Mouse (Mus musculus) cerebellum, postnatal 36 days (tissue): ENCODE data around the gene Tnk2.

Experiments used
- DNase-seq, 2 experiments: peaks; one replicate each; pipeline ENCODE4 v3.0.0; 2021 to 2022; ENCODE audit warnings: mixed read lengths in 2 of 2

Gene Tnk2

GRCm38 (mm10) chr16:32679976-32680375 lies 36.3 kb downstream of the Tnk2 start:
- DNase-seq, result no peak

- DNase-seq, result no peak
Observed at GRCm38 (mm10) chr16:32680806-32681205, 37.1 kb downstream of the Tnk2 start.

- DNase-seq, result peak; percentile 69 to 84
Observed at GRCm38 (mm10) chr16:32682194-32682593, 38.5 kb downstream of the Tnk2 start.

- DNase-seq, result no peak
Observed at GRCm38 (mm10) chr16:32682841-32683240, 39.2 kb downstream of the Tnk2 start.

- peak in 1 of 2 experiments; percentile 56 for DNase-seq
Observed at GRCm38 (mm10) chr16:32683343-32683742, 39.7 kb downstream of the Tnk2 start.

- no peak for DNase-seq
Observed at GRCm38 (mm10) chr16:32685405-32685804, 41.7 kb downstream of the Tnk2 start.

GRCm38 (mm10) chr16:32685998-32686397 lies 42.3 kb downstream of the Tnk2 start:
- DNase-seq, result no peak

GRCm38 (mm10) chr16:32687221-32687620 lies 43.5 kb downstream of the Tnk2 start:
- no peak for DNase-seq

GRCm38 (mm10) chr16:32688770-32689169 lies 45.1 kb downstream of the Tnk2 start:
- no peak for DNase-seq

- DNase-seq, result peak; percentile 75 to 79
Observed at GRCm38 (mm10) chr16:32689501-32689900, 45.8 kb downstream of the Tnk2 start.

- DNase-seq, result peak in 1 of 2 experiments; percentile 34
Observed at GRCm38 (mm10) chr16:32696841-32697464, 53.3 kb downstream of the Tnk2 start.

- no peak for DNase-seq
Observed at GRCm38 (mm10) chr16:32697665-32698446, 54.2 kb downstream of the Tnk2 start.

- no peak for DNase-seq
Observed at GRCm38 (mm10) chr16:32698550-32698949, 54.9 kb downstream of the Tnk2 start.

- DNase-seq, result no peak
Observed at GRCm38 (mm10) chr16:32703312-32703912, 59.7 kb downstream of the Tnk2 start.

- no peak for DNase-seq
Observed at GRCm38 (mm10) chr16:32705606-32706005, 61.9 kb downstream of the Tnk2 start.

GRCm38 (mm10) chr16:32707111-32707823 lies 63.6 kb downstream of the Tnk2 start:
- no peak for DNase-seq

GRCm38 (mm10) chr16:32707824-32708456 lies 64.3 kb downstream of the Tnk2 start:
- no peak for DNase-seq

- DNase-seq, result no peak
Observed at GRCm38 (mm10) chr16:32708457-32709033, 64.9 kb downstream of the Tnk2 start.

- no peak for DNase-seq
Observed at GRCm38 (mm10) chr16:32709116-32709515, 65.4 kb downstream of the Tnk2 start.

GRCm38 (mm10) chr16:32710426-32711070 lies 66.9 kb downstream of the Tnk2 start:
- no peak for DNase-seq

GRCm38 (mm10) chr16:32712202-32712601 lies 68.5 kb downstream of the Tnk2 start:
- DNase-seq, result no peak

GRCm38 (mm10) chr16:32713556-32713955 lies 69.9 kb downstream of the Tnk2 start:
- no peak for DNase-seq
